Mouse (Mus musculus) layer of hippocampus, adult 9-10 months (tissue): ENCODE data around the gene Sf3b5.
"Not testable (repeated sequence)": the region's sequence is repeated elsewhere in the genome, so short reads cannot be mapped to it uniquely, and the experiment has no call there.

Source experiments
- DNase-seq: peaks from one replicate; pipeline ENCODE4 v3.0.0; 2022; ENCODE audit warnings: low spot score

Sf3b5 gene

GRCm38 (mm10) chr10:13007876-13008736 lies 3.0 kb downstream of the Sf3b5 start:
- peak; percentile 88 for DNase-seq

- no peak for DNase-seq
Observed at GRCm38 (mm10) chr10:13008737-13009121, 3.6 kb downstream of the Sf3b5 start.

GRCm38 (mm10) chr10:13014026-13014425 lies 8.9 kb downstream of the Sf3b5 start:
- DNase-seq, result no peak

- peak; percentile 78 for DNase-seq
Observed at GRCm38 (mm10) chr10:13016573-13016972, 11.4 kb downstream of the Sf3b5 start.

- DNase-seq, result no peak
Observed at GRCm38 (mm10) chr10:13018510-13018909, 13.4 kb downstream of the Sf3b5 start.

GRCm38 (mm10) chr10:13019026-13019425 lies 13.9 kb downstream of the Sf3b5 start:
- DNase-seq, result no peak

- DNase-seq, result no peak
Observed at GRCm38 (mm10) chr10:13022103-13022502, 17.0 kb downstream of the Sf3b5 start.

- not testable (repeated sequence) for DNase-seq
Observed at GRCm38 (mm10) chr10:13023985-13024384, 18.8 kb downstream of the Sf3b5 start.

- DNase-seq, result no peak
Observed at GRCm38 (mm10) chr10:13027702-13028101, 22.6 kb downstream of the Sf3b5 start.

GRCm38 (mm10) chr10:13028215-13028614 lies 23.1 kb downstream of the Sf3b5 start:
- no peak for DNase-seq

- DNase-seq, result no peak
Observed at GRCm38 (mm10) chr10:13029416-13029815, 24.3 kb downstream of the Sf3b5 start.

GRCm38 (mm10) chr10:13035270-13035669 lies 30.1 kb downstream of the Sf3b5 start:
- DNase-seq, result no peak

- DNase-seq, result no peak
Observed at GRCm38 (mm10) chr10:13039637-13040174, 34.6 kb downstream of the Sf3b5 start.

- peak; percentile 25 for DNase-seq
Observed at GRCm38 (mm10) chr10:13044659-13045058, 39.5 kb downstream of the Sf3b5 start.

GRCm38 (mm10) chr10:13047816-13048215 lies 42.7 kb downstream of the Sf3b5 start:
- no peak for DNase-seq

- no peak for DNase-seq
Observed at GRCm38 (mm10) chr10:13056863-13057381, 51.8 kb downstream of the Sf3b5 start.
